In genomic region chr11:109991270-109991669, GRCm38 (mm10) we compare ENCODE assay signal across 22 mouse cellular contexts. TPM values are rescaled to one million over a fixed set of nuclear protein-coding genes. Genes with fewer than 3 reads are reported as not detected.
DNase-seq lines count a peak whose midpoint lies in the region; ATAC-seq and TF ChIP-seq lines count a peak whose summit lies in the region.
"Had no signal": no experiment of that assay in that cellular context is flagged by ENCODE, and none has a peak within 500 bp of the region (broad histone marks: within the 10 kb centered on the region; RNA-seq: fewer than 3 reads in every experiment).

No protein-coding gene starts in this region.

- H3K9me3 ChIP-seq in liver, postnatal 0 days (ENCODE audit: low read length): no peaks in the 10 kb centered on the region
- no peaks in the 10 kb centered on the region for H3K9me3 ChIP-seq in midbrain, postnatal 0 days (ENCODE audit: low read length)
- H3K9me3 ChIP-seq: embryonic facial prominence, embryonic 10.5 days; forebrain, embryonic 15.5 days; heart, embryonic 13.5 days; hindbrain, embryonic 15.5 days; limb, embryonic 12.5 days had no signal

- TF ChIP-seq EP300 in liver, postnatal 0 days (IDR thresholded peaks at IDR 0.05; ENCODE audit: low read depth): no peak

- no peak for TF ChIP-seq CTCF in liver, postnatal 0 days (IDR thresholded peaks at IDR 0.05; ENCODE audit: low read depth)
- no peak for TF ChIP-seq CTCF in midbrain, postnatal 0 days (IDR thresholded peaks at IDR 0.05)

- peak overlapping the region; percentile 51 for H3K4me2 ChIP-seq in liver, postnatal 0 days (ENCODE audit: low read depth, low read length)
- no peak overlapping the region for H3K4me2 ChIP-seq in midbrain, postnatal 0 days (ENCODE audit: low read depth, low read length, poor library complexity, severe bottlenecking)
- H3K4me2 ChIP-seq: forebrain, embryonic 15.5 days; heart, embryonic 13.5 days; hindbrain, embryonic 15.5 days; limb, embryonic 12.5 days; midbrain, embryonic 11.5 days had no signal

- 0 out of 2 replicates have a peak overlapping the region, but pooled peaks have one; percentile 12 for H3K27ac ChIP-seq in liver, postnatal 0 days (ENCODE audit: low read depth)
- H3K27ac ChIP-seq in midbrain, postnatal 0 days (ENCODE audit: low read depth, low read length): no peak overlapping the region
- H3K27ac ChIP-seq: embryonic facial prominence, embryonic 10.5 days; forebrain, embryonic 15.5 days; heart, embryonic 13.5 days; hindbrain, embryonic 15.5 days; kidney, postnatal 0 days; limb, embryonic 12.5 days had no signal

- WGBS in liver, postnatal 0 days (ENCODE audit: insufficient replicate concordance): 37% methylated on average over 3 of the region's 3 CpGs
- WGBS in midbrain, postnatal 0 days: 87% methylated on average over 3 of the region's 3 CpGs

- H3K9ac ChIP-seq in liver, postnatal 0 days (replicated peaks): no peak overlapping the region
- no peak overlapping the region for H3K9ac ChIP-seq in midbrain, postnatal 0 days (replicated peaks; ENCODE audit: low read length, poor library complexity, severe bottlenecking)
- H3K9ac ChIP-seq: forebrain, embryonic 15.5 days; heart, embryonic 13.5 days; hindbrain, embryonic 15.5 days; limb, embryonic 12.5 days had no signal

- no peak overlapping the region for H3K4me3 ChIP-seq in liver, postnatal 0 days (ENCODE audit: low read depth, low read length)
- no peak overlapping the region for H3K4me3 ChIP-seq in midbrain, postnatal 0 days (ENCODE audit: low read depth, low read length)
- H3K4me3 ChIP-seq: embryonic facial prominence, embryonic 10.5 days; forebrain, embryonic 15.5 days; heart, embryonic 13.5 days; hindbrain, embryonic 15.5 days; limb, embryonic 12.5 days had no signal

- peak; percentile 13 to 19 for DNase-seq in adrenal gland, postnatal 36 days
- no peak for DNase-seq in adrenal gland, postnatal 10 days
- DNase-seq in 3T3-L1 (ENCODE audit: low read depth, low spot score): peak; percentile 76
- peak; percentile 54 for DNase-seq in NIH3T3 (ENCODE audit: low read depth)
- no peak for DNase-seq in liver, postnatal 0 days
- DNase-seq in midbrain, postnatal 0 days (ENCODE audit: low spot score): no peak
- no peak for DNase-seq in urinary bladder, adult 2 months (ENCODE audit: low spot score)
- DNase-seq: cerebellum, adult 11-12 months; cerebellum, postnatal 25 days; heart, postnatal 36 days; lung, adult 18-20 months; lung, postnatal 4 days; thymus, adult 2 months had no signal

- 0 out of 2 replicates have a peak, but pooled peaks cover 5% of the 10 kb centered on the region for H3K4me1 ChIP-seq in liver, postnatal 0 days (ENCODE audit: insufficient read depth)
- no peaks in the 10 kb centered on the region for H3K4me1 ChIP-seq in midbrain, postnatal 0 days (ENCODE audit: insufficient read depth, low read length)

- ATAC-seq in liver, postnatal 0 days: no peak
- no peak for ATAC-seq in midbrain, postnatal 0 days (ENCODE audit: low FRiP score)
- ATAC-seq: forebrain, embryonic 15.5 days; intestine, postnatal 0 days had no signal

- no peaks in the 10 kb centered on the region for H3K36me3 ChIP-seq in liver, postnatal 0 days (replicated peaks; ENCODE audit: insufficient read depth, low read length)
- no peaks in the 10 kb centered on the region for H3K36me3 ChIP-seq in midbrain, postnatal 0 days (ENCODE audit: insufficient read depth, low read length)
- H3K36me3 ChIP-seq: embryonic facial prominence, embryonic 10.5 days; forebrain, embryonic 15.5 days; G1E; heart, embryonic 13.5 days; hindbrain, embryonic 15.5 days; limb, embryonic 12.5 days had no signal

- H3K27me3 ChIP-seq in liver, postnatal 0 days (ENCODE audit: insufficient read depth, low read length): no peaks in the 10 kb centered on the region
- H3K27me3 ChIP-seq in midbrain, postnatal 0 days (ENCODE audit: insufficient read depth, low read length): no peaks in the 10 kb centered on the region
- H3K27me3 ChIP-seq: forebrain, embryonic 15.5 days; heart, embryonic 13.5 days; hindbrain, embryonic 15.5 days; limb, embryonic 12.5 days had no signal

RNA-seq across cellular contexts. Expression of gene Abca8b, which starts 4.4 kb away (rescaled TPM):
- 1 to 10 TPM; 6.9 to 8.2 TPM for total RNA-seq in adrenal gland, postnatal 36 days (2021)
- total RNA-seq in adrenal gland, postnatal 10 days (2021): 10 to 100 TPM; 11.9 to 14.2 TPM
- polyA plus RNA-seq in liver, postnatal 0 days (2015; fragmentation: Nextera tagmentation; extraction: Ambion mirVana): 8.6 and 10.8 TPM in 2 replicates
- 5.4 and 6.1 TPM in 2 replicates for total RNA-seq in midbrain, postnatal 0 days (2014; rRNA removed)
- 1.3 TPM in 2 replicates for polyA plus RNA-seq in midbrain, postnatal 0 days (2015; fragmentation: Nextera tagmentation; extraction: Ambion mirVana)
- 6.7 and 6.8 TPM in 2 replicates for polyA plus RNA-seq in urinary bladder, adult 2 months (2012; rRNA removed)
- polyA plus RNA-seq: G1E had no signal

Comparison
In these comparisons a context has a peak if more than half of its experiments do, and no peak if none do; other contexts are left out.
1. DNase-seq: peak in adrenal gland, postnatal 36 days (2 of 2), 3T3-L1 (single experiment) and NIH3T3 (single experiment); none in adrenal gland, postnatal 10 days (single experiment), liver, postnatal 0 days (single experiment), midbrain, postnatal 0 days (single experiment) and urinary bladder, adult 2 months (single experiment).